Mouse (Mus musculus): ENCODE data around the gene Gpr176.

The Gpr176 gene

GRCm38 (mm10) chr2:118245914-118246313 is 127.3 kb downstream of the Gpr176 start:
- peak; percentile 79 for DNase-seq (ENCODE audit: low read depth)

- DNase-seq (ENCODE audit: low read depth) = no peak
Observed at GRCm38 (mm10) chr2:118236196-118236595, 137.0 kb downstream of the Gpr176 start.

GRCm38 (mm10) chr2:118235614-118236013 is 137.6 kb downstream of the Gpr176 start:
- DNase-seq (ENCODE audit: low read depth) = no peak

- DNase-seq (ENCODE audit: low read depth) = no peak
Observed at GRCm38 (mm10) chr2:118230544-118230943, 142.7 kb downstream of the Gpr176 start.

GRCm38 (mm10) chr2:118228486-118229079 is 144.6 kb downstream of the Gpr176 start:
- no peak for DNase-seq (ENCODE audit: low read depth)
